Mouse (Mus musculus): ENCODE results near the gene Speer4d. TPM values are rescaled to one million over a fixed set of nuclear protein-coding genes. Genes with fewer than 3 reads are reported as not detected.
"Not testable (repeated sequence)": the region's sequence is repeated elsewhere in the genome, so short reads cannot be mapped to it uniquely, and the experiment has no call there.

Gene Speer4d
- polyA plus RNA-seq, 1 experiment from 2014 or later: not detected

DNA sequence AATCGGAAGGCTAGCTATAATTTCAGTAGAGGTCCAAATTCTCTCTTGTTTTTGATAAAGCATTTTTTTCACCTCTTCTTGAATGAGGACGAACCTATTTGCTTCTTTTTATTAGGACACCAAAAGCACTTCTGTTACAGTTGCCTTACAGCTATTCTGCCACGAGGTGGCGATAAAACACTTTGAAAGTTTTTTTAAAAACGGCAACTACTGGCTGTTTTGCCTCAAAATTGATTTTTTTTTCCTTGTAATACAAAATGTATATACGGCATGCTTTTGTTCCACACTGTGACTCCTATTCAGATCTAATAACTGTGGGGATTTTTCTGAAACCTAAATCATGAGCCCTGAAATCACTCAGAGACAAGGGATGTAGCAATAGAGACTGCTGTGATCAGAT lies 26.8 kb downstream of the Speer4d start:
- 27% methylated on average over 6 of the region's 6 CpGs for WGBS

DNA sequence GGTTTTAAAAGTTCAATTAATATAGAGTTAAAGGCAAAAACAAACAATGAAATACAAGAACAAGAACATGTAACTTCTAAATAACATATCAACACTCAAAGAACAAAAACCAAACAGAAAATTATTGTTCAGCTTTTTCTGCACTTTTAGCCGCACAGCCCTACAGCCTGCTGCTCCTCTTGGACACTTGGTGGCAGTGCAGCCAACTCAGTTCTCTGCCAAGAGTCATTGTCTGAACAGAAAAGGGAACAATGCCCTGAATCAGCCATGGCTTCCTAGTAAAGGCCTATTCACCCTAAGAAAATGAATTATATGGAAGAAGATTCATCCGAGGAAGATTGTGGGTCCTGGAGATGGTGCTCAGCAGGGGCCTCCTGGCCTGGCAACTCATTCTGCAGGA lies 33.5 kb downstream of the Speer4d start:
- not testable (repeated sequence) for H3K9ac ChIP-seq (ENCODE audit: low read depth, low read length); H3K9me3 ChIP-seq (ENCODE audit: control insufficient read depth, low read length); H3K4me1 ChIP-seq (ENCODE audit: control insufficient read depth, insufficient read depth, low read length); ATAC-seq; H3K27ac ChIP-seq (ENCODE audit: low read length); H3K27me3 ChIP-seq (replicated peaks; ENCODE audit: control insufficient read depth, insufficient read depth, low read length); H3K4me3 ChIP-seq (ENCODE audit: low read length); H3K4me2 ChIP-seq (ENCODE audit: low read depth, low read length); H3K36me3 ChIP-seq (ENCODE audit: control insufficient read depth, insufficient read depth, low read length)
- WGBS: 78% methylated on average over 2 of the region's 2 CpGs

More for the DNA sequence above, 26.8 kb downstream of the Speer4d start:
- H3K36me3 ChIP-seq (ENCODE audit: control insufficient read depth, insufficient read depth, low read length); H3K9me3 ChIP-seq (ENCODE audit: control insufficient read depth, low read length); H3K4me3 ChIP-seq (ENCODE audit: low read length); ATAC-seq; H3K9ac ChIP-seq (ENCODE audit: low read depth, low read length); H3K27me3 ChIP-seq (replicated peaks; ENCODE audit: control insufficient read depth, insufficient read depth, low read length); H3K4me2 ChIP-seq (ENCODE audit: low read depth, low read length); H3K27ac ChIP-seq (ENCODE audit: low read length); H3K4me1 ChIP-seq (ENCODE audit: control insufficient read depth, insufficient read depth, low read length): not testable (repeated sequence)

DNA sequence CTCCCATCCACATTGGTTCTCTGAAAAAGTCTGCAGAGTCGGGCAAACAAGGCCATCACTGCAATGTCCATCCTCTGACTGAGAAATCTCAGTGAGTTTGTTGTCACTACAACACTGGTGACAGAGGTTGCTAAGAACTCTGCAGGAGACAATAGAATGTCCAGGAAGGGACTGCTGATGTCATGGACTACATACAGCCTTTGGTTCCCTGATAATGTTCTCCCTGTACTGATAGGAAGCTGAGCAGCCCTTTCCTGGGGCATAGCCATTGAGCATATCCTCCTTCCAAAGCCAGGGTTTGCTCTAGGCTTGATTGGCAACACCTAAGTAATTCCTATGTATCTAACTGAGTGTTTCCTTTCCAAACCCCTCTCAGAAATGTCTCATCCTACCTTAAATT lies 38.1 kb downstream of the Speer4d start, which contains the start of gene 4930572O03Rik:
TSS of gene 4930572O03Rik (minus strand) at position 101 of the 400 bp plus-strand sequence.
- not testable (repeated sequence) for H3K36me3 ChIP-seq (ENCODE audit: control insufficient read depth, insufficient read depth, low read length); H3K4me1 ChIP-seq (ENCODE audit: control insufficient read depth, insufficient read depth, low read length); ATAC-seq; H3K9ac ChIP-seq (ENCODE audit: low read depth, low read length); H3K27me3 ChIP-seq (replicated peaks; ENCODE audit: control insufficient read depth, insufficient read depth, low read length); H3K9me3 ChIP-seq (ENCODE audit: control insufficient read depth, low read length); H3K4me3 ChIP-seq (ENCODE audit: low read length); H3K27ac ChIP-seq (ENCODE audit: low read length); H3K4me2 ChIP-seq (ENCODE audit: low read depth, low read length)
- 62% methylated on average over 1 of the region's 1 CpGs for WGBS

DNA sequence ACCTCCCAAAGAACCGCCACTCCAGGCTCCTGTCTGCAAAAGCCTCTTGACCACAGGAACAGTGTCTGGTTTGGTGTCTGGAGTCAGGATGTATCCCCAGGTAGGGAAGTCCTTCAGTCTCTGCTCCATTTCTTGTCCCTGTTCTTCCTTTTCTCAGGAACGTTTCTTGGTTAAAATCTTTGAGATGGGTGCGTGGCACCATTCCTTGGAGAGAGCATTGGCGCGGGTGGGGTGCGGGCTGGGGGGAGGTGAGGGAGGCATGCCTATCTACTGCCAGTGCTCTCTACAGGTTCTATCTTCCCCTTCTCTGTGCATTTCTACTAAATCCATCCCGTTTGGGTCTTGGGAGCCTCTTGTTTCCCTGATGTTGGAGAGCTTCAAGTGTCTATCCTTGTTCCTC lies 45.0 kb downstream of the Speer4d start:
- H3K9ac ChIP-seq (ENCODE audit: low read depth, low read length); H3K4me2 ChIP-seq (ENCODE audit: low read depth, low read length); H3K36me3 ChIP-seq (ENCODE audit: control insufficient read depth, insufficient read depth, low read length); H3K4me1 ChIP-seq (ENCODE audit: control insufficient read depth, insufficient read depth, low read length); H3K4me3 ChIP-seq (ENCODE audit: low read length); H3K27me3 ChIP-seq (replicated peaks; ENCODE audit: control insufficient read depth, insufficient read depth, low read length); ATAC-seq; H3K9me3 ChIP-seq (ENCODE audit: control insufficient read depth, low read length); H3K27ac ChIP-seq (ENCODE audit: low read length): not testable (repeated sequence)
- WGBS: 75% methylated on average over 7 of the region's 7 CpGs

DNA sequence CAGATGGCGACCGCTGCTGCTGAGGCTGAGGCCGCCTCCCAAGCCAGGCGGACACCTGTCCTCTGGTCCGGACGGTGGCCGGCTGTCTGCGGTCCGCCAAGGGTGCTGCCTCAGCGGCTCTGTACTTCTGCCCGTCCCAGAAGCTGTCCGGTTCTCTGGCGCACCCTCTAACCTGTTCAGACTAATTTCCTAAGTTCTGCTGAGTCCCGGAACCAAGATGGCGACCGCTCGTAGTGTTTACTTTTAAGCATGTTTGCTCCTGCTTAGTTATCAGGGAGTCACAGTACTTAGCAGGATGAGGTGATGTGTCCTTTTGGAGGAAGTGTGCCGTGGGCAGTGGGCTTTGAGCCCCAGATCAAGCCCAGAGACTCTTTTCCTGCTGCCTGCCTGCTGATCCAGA lies 51.9 kb downstream of the Speer4d start:
- not testable (repeated sequence) for ATAC-seq; H3K4me1 ChIP-seq (ENCODE audit: control insufficient read depth, insufficient read depth, low read length); H3K27me3 ChIP-seq (replicated peaks; ENCODE audit: control insufficient read depth, insufficient read depth, low read length); H3K4me3 ChIP-seq (ENCODE audit: low read length); H3K36me3 ChIP-seq (ENCODE audit: control insufficient read depth, insufficient read depth, low read length); H3K27ac ChIP-seq (ENCODE audit: low read length); H3K9ac ChIP-seq (ENCODE audit: low read depth, low read length); H3K4me2 ChIP-seq (ENCODE audit: low read depth, low read length); H3K9me3 ChIP-seq (ENCODE audit: control insufficient read depth, low read length)
- 84% methylated on average over 7 of the region's 18 CpGs for WGBS

Other genes starting within 250 kb of the Speer4d start
- not detected in 2 replicates for gene Gm21149, start 142.5 kb upstream of the Speer4d start, polyA plus RNA-seq (2015; fragmentation: Nextera tagmentation; extraction: Ambion mirVana)
- gene Gm21190, start 89.8 kb upstream of the Speer4d start, polyA plus RNA-seq (2015; fragmentation: Nextera tagmentation; extraction: Ambion mirVana): not detected in 2 replicates
- gene Gm21083, start 41.7 kb upstream of the Speer4d start, polyA plus RNA-seq (2015; fragmentation: Nextera tagmentation; extraction: Ambion mirVana): 0.15 TPM in 1 of 2 replicates, not detected in the other
- not detected in 2 replicates for gene 4930572O03Rik, start 38.0 kb downstream of the Speer4d start, polyA plus RNA-seq (2015; fragmentation: Nextera tagmentation; extraction: Ambion mirVana)
- gene Speer4c, start 95.2 kb downstream of the Speer4d start, polyA plus RNA-seq (2015; fragmentation: Nextera tagmentation; extraction: Ambion mirVana): not detected in 2 replicates